Mouse (Mus musculus): ENCODE measurements around the gene Pde1b. TPM values are rescaled to one million over a fixed set of nuclear protein-coding genes. Genes with fewer than 3 reads are reported as not detected.

Gene Pde1b
- polyA plus RNA-seq (2015; fragmentation: Nextera tagmentation; extraction: Ambion mirVana) = 1.8 and 2.6 TPM in 2 replicates

GRCm38 (mm10) chr15:103502435-103503250 is at the start of gene Pde1b:
Gene Pde1b (plus strand): TSS chr15:103503034.

GRCm38 (mm10) chr15:103453551-103454218 is 49.1 kb upstream of the Pde1b start, which contains the start of gene Nckap1l:
Gene Nckap1l (plus strand): TSS chr15:103453794.

GRCm38 (mm10) chr15:103537822-103538213 is 35.0 kb downstream of the Pde1b start, which contains the start of gene Ppp1r1a:
Gene Ppp1r1a (minus strand): TSS chr15:103538003.

GRCm38 (mm10) chr15:103564981-103565380 is 62.1 kb downstream of the Pde1b start, which contains the start of gene Glycam1:
Gene Glycam1 (minus strand): TSS chr15:103565081.

Other genes starting within 250 kb of the Pde1b start
- 166 and 185 TPM in 2 replicates for gene Nfe2, start 244.6 kb upstream of the Pde1b start, polyA plus RNA-seq (2015; fragmentation: Nextera tagmentation; extraction: Ambion mirVana)
- 159 and 168 TPM in 2 replicates for gene Copz1, start 230.3 kb upstream of the Pde1b start, polyA plus RNA-seq (2015; fragmentation: Nextera tagmentation; extraction: Ambion mirVana)
- 0.89 and 2.3 TPM in 2 replicates for gene Gpr84, start 192.4 kb upstream of the Pde1b start, polyA plus RNA-seq (2015; fragmentation: Nextera tagmentation; extraction: Ambion mirVana)
- 5.3 and 6.3 TPM in 2 replicates for gene Zfp385a, start 162.9 kb upstream of the Pde1b start, polyA plus RNA-seq (2015; fragmentation: Nextera tagmentation; extraction: Ambion mirVana)
- 11.0 and 13.9 TPM in 2 replicates for gene Itga5, start 136.3 kb upstream of the Pde1b start, polyA plus RNA-seq (2015; fragmentation: Nextera tagmentation; extraction: Ambion mirVana)
- 0.16 and 0.39 TPM in 2 replicates for gene Gtsf1, start 72.6 kb upstream of the Pde1b start, polyA plus RNA-seq (2015; fragmentation: Nextera tagmentation; extraction: Ambion mirVana)
- not detected in 2 replicates for gene Gtsf2, start 54.6 kb upstream of the Pde1b start, polyA plus RNA-seq (2015; fragmentation: Nextera tagmentation; extraction: Ambion mirVana)
- 13.3 and 17.9 TPM in 2 replicates for gene Nckap1l, start 49.2 kb upstream of the Pde1b start, polyA plus RNA-seq (2015; fragmentation: Nextera tagmentation; extraction: Ambion mirVana)
- 0.32 and 0.42 TPM in 2 replicates for gene Ppp1r1a, start 35.0 kb downstream of the Pde1b start, polyA plus RNA-seq (2015; fragmentation: Nextera tagmentation; extraction: Ambion mirVana)
- gene Glycam1, start 62.0 kb downstream of the Pde1b start, polyA plus RNA-seq (2015; fragmentation: Nextera tagmentation; extraction: Ambion mirVana) = not detected in 2 replicates